ENCODE assay signal across 19 mouse cellular contexts in genomic region chr9:15318170-15318742, GRCm38 (mm10). TPM values are rescaled to one million over a fixed set of nuclear protein-coding genes. Genes with fewer than 3 reads are reported as not detected.
DNase-seq lines count a peak whose midpoint lies in the region; ATAC-seq and TF ChIP-seq lines count a peak whose summit lies in the region.
"Had no signal": no experiment of that assay in that cellular context is flagged by ENCODE, and none has a peak within 500 bp of the region (broad histone marks: within the 10 kb centered on the region; RNA-seq: fewer than 3 reads in every experiment).

No protein-coding gene starts in this region.

- no peaks in the 10 kb centered on the region for H3K9me3 ChIP-seq in intestine, embryonic 14.5 days (ENCODE audit: control insufficient read depth, low read length)
- no peaks in the 10 kb centered on the region for H3K9me3 ChIP-seq in intestine, embryonic 16.5 days (ENCODE audit: control insufficient read depth, low read length)
- H3K9me3 ChIP-seq in midbrain, embryonic 11.5 days (ENCODE audit: control insufficient read depth, low read length), result no peaks in the 10 kb centered on the region
- H3K9me3 ChIP-seq in midbrain, embryonic 10.5 days (replicated peaks), result no peaks in the 10 kb centered on the region
- no peaks in the 10 kb centered on the region for H3K9me3 ChIP-seq in G1E (replicated peaks)
- H3K9me3 ChIP-seq: heart, embryonic 12.5 days; neural tube, embryonic 12.5 days had no signal

- no peak for DNase-seq in intestine, embryonic 14.5 days (ENCODE audit: low spot score)
- no peak for DNase-seq in midbrain, embryonic 11.5 days (ENCODE audit: low spot score, missing footprints)
- DNase-seq in midbrain, embryonic 10.5 days (ENCODE audit: low spot score), result no peak
- DNase-seq in G1E (ENCODE audit: low spot score), result no peak
- no peak for DNase-seq in MN1 (ENCODE audit: low spot score)
- DNase-seq in right cerebral cortex, adult 18-20 months, result no peak
- DNase-seq: adrenal gland, postnatal 10 days; cerebellum, adult 11 months; cerebellum, postnatal 25 days; gastrocnemius, postnatal 36 days; kidney, adult 18-20 months; right cerebral cortex, postnatal 25 days; thymus, postnatal 25 days had no signal

- TF ChIP-seq CTCF in G1E (IDR thresholded peaks at IDR 0.05; ENCODE audit: low read depth, low read length), result no peak
- TF ChIP-seq CTCF in embryonic fibroblast, embryonic 13.5 days (IDR thresholded peaks at IDR 0.05; ENCODE audit: borderline replicate concordance, insufficient read depth, low read length), result no peak

- peak; percentile 40 for ATAC-seq in intestine, embryonic 14.5 days (replicated peaks; ENCODE audit: low FRiP score, low TSS enrichment, low read depth)
- no peak for ATAC-seq in intestine, embryonic 16.5 days
- ATAC-seq in midbrain, embryonic 11.5 days (ENCODE audit: low FRiP score), result 0 out of 2 replicates have a peak, but pooled peaks have one; percentile 49
- 0 out of 2 replicates have a peak, but pooled peaks have one; percentile 6 for ATAC-seq in G1E (ENCODE audit: extremely low read depth, insufficient number of reproducible peaks, low FRiP score, poor library complexity, severe bottlenecking)
- ATAC-seq: hindbrain, embryonic 16.5 days had no signal

- no peaks in the 10 kb centered on the region for H3K27me3 ChIP-seq in intestine, embryonic 14.5 days (replicated peaks; ENCODE audit: control insufficient read depth, insufficient read depth, low read length)
- H3K27me3 ChIP-seq in intestine, embryonic 16.5 days (replicated peaks; ENCODE audit: control insufficient read depth, insufficient read depth, low read length), result no peaks in the 10 kb centered on the region
- no peaks in the 10 kb centered on the region for H3K27me3 ChIP-seq in midbrain, embryonic 11.5 days (ENCODE audit: control insufficient read depth, insufficient read depth, low read length)
- no peaks in the 10 kb centered on the region for H3K27me3 ChIP-seq in midbrain, embryonic 10.5 days (ENCODE audit: low read depth, poor library complexity, severe bottlenecking)
- no peaks in the 10 kb centered on the region for H3K27me3 ChIP-seq in G1E (ENCODE audit: insufficient read depth, low read length)
- H3K27me3 ChIP-seq: heart, embryonic 12.5 days; neural tube, embryonic 12.5 days had no signal

- H3K9ac ChIP-seq in intestine, embryonic 14.5 days (ENCODE audit: low read length), result no peak overlapping the region
- H3K9ac ChIP-seq in intestine, embryonic 16.5 days (ENCODE audit: low read depth, low read length), result no peak overlapping the region
- no peak overlapping the region for H3K9ac ChIP-seq in midbrain, embryonic 11.5 days (ENCODE audit: low read length)
- H3K9ac ChIP-seq: heart, embryonic 12.5 days; liver, embryonic 14.5 days; neural tube, embryonic 12.5 days had no signal

- H3K4me3 ChIP-seq in intestine, embryonic 14.5 days (ENCODE audit: low read depth, low read length), result no peak overlapping the region
- H3K4me3 ChIP-seq in intestine, embryonic 16.5 days (ENCODE audit: low read length), result no peak overlapping the region
- no peak overlapping the region for H3K4me3 ChIP-seq in midbrain, embryonic 11.5 days (ENCODE audit: low read depth, low read length)
- no peak overlapping the region for H3K4me3 ChIP-seq in midbrain, embryonic 10.5 days
- no peak overlapping the region for H3K4me3 ChIP-seq in G1E (ENCODE audit: low read depth, low read length)
- H3K4me3 ChIP-seq in embryonic fibroblast, embryonic 13.5 days (ENCODE audit: insufficient read depth, low read length), result no peak overlapping the region
- H3K4me3 ChIP-seq: heart, embryonic 12.5 days; neural tube, embryonic 12.5 days had no signal

- H3K4me1 ChIP-seq in intestine, embryonic 14.5 days (replicated peaks; ENCODE audit: control insufficient read depth, insufficient read depth, low read length), result no peaks in the 10 kb centered on the region
- H3K4me1 ChIP-seq in intestine, embryonic 16.5 days (ENCODE audit: control insufficient read depth, insufficient read depth, low read length), result no peaks in the 10 kb centered on the region
- H3K4me1 ChIP-seq in midbrain, embryonic 11.5 days (ENCODE audit: control insufficient read depth, insufficient read depth, low read length), result no peaks in the 10 kb centered on the region
- H3K4me1 ChIP-seq in midbrain, embryonic 10.5 days, result no peaks in the 10 kb centered on the region
- peaks cover under 1% of the 10 kb centered on the region; the same call in 1 of the 2 replicates for H3K4me1 ChIP-seq in G1E (ENCODE audit: insufficient read depth, low read depth, low read length)
- H3K4me1 ChIP-seq in embryonic fibroblast, embryonic 13.5 days (ENCODE audit: control insufficient read depth, insufficient read depth, low read length), result no peaks in the 10 kb centered on the region
- H3K4me1 ChIP-seq: heart, embryonic 12.5 days; neural tube, embryonic 12.5 days had no signal

- H3K4me2 ChIP-seq in intestine, embryonic 14.5 days (ENCODE audit: low read length), result no peak overlapping the region
- no peak overlapping the region for H3K4me2 ChIP-seq in intestine, embryonic 16.5 days (ENCODE audit: low read depth, low read length)
- H3K4me2 ChIP-seq in midbrain, embryonic 11.5 days, result no peak overlapping the region
- H3K4me2 ChIP-seq: heart, embryonic 12.5 days; neural tube, embryonic 12.5 days had no signal

- peaks cover 62% of the 10 kb centered on the region for H3K36me3 ChIP-seq in intestine, embryonic 14.5 days (ENCODE audit: control insufficient read depth, insufficient read depth, low read length)
- H3K36me3 ChIP-seq in intestine, embryonic 16.5 days (ENCODE audit: control insufficient read depth, insufficient read depth, low read length), result peaks cover 20% of the 10 kb centered on the region
- peaks cover 38% of the 10 kb centered on the region for H3K36me3 ChIP-seq in midbrain, embryonic 11.5 days (ENCODE audit: control insufficient read depth, insufficient read depth, low read length)
- H3K36me3 ChIP-seq in midbrain, embryonic 10.5 days, result peaks cover 99% of the 10 kb centered on the region
- peaks cover 73% of the 10 kb centered on the region for H3K36me3 ChIP-seq in G1E (replicated peaks)

- 74% methylated on average over 2 of the region's 2 CpGs for WGBS in intestine, embryonic 14.5 days
- WGBS in intestine, embryonic 16.5 days, result 69% methylated on average over 2 of the region's 2 CpGs
- 86% methylated on average over 2 of the region's 2 CpGs for WGBS in midbrain, embryonic 11.5 days
- 89% methylated on average over 2 of the region's 2 CpGs for WGBS in midbrain, embryonic 10.5 days

- H3K27ac ChIP-seq in intestine, embryonic 14.5 days (ENCODE audit: low read depth), result no peak overlapping the region
- H3K27ac ChIP-seq in intestine, embryonic 16.5 days (ENCODE audit: low read length), result no peak overlapping the region
- no peak overlapping the region for H3K27ac ChIP-seq in midbrain, embryonic 11.5 days (ENCODE audit: low read depth, low read length)
- no peak overlapping the region for H3K27ac ChIP-seq in midbrain, embryonic 10.5 days (replicated peaks)
- no peak overlapping the region for H3K27ac ChIP-seq in embryonic fibroblast, embryonic 13.5 days (ENCODE audit: insufficient read depth, low read length)
- H3K27ac ChIP-seq: liver, embryonic 14.5 days; neural tube, embryonic 12.5 days had no signal

- 0 out of 2 replicates have a peak, but pooled peaks have one; percentile 3 for TF ChIP-seq POLR2A in embryonic fibroblast, embryonic 13.5 days (IDR thresholded peaks at IDR 0.05; ENCODE audit: low read depth, low read length)

RNA-seq across cellular contexts. Expression of gene 4931406C07Rik, which starts 12.0 kb away (rescaled TPM):
- polyA plus RNA-seq in intestine, embryonic 14.5 days (2014; fragmentation: Nextera tagmentation; extraction: Ambion mirVana), result 7.3 and 8.3 TPM in 2 replicates
- polyA plus RNA-seq in intestine, embryonic 16.5 days (2015; fragmentation: Nextera tagmentation; extraction: Ambion mirVana), result 8.5 and 9.3 TPM in 2 replicates
- 5.3 and 5.4 TPM in 2 replicates for polyA plus RNA-seq in midbrain, embryonic 11.5 days (2014; fragmentation: Nextera tagmentation; extraction: Ambion mirVana)
- polyA plus RNA-seq in midbrain, embryonic 10.5 days (2016; fragmentation: Nextera tagmentation; extraction: Ambion mirVana), result 5.3 and 7.8 TPM in 2 replicates
- total RNA-seq in G1E (2014; fragmentation: Nextera tagmentation) (26.9 and 28.0 TPM in 2 replicates), G1E (2017) (10.0 and 12.8 TPM in 2 replicates)
- polyA plus RNA-seq in G1E (2012), result 1.6 and 1.8 TPM in 2 replicates
- polyA plus RNA-seq in embryonic fibroblast, embryonic 13.5 days (2011; ENCODE audit: insufficient read length, low read depth, missing spikeins), result 40.8 and 51.0 TPM in 2 replicates

RNA-seq across cellular contexts. Expression of gene Taf1d, which starts 12.2 kb away (rescaled TPM):
- 85.9 and 87.5 TPM in 2 replicates for polyA plus RNA-seq in intestine, embryonic 14.5 days (2014; fragmentation: Nextera tagmentation; extraction: Ambion mirVana)
- polyA plus RNA-seq in intestine, embryonic 16.5 days (2015; fragmentation: Nextera tagmentation; extraction: Ambion mirVana), result 53.0 and 56.9 TPM in 2 replicates
- 67.9 and 68.3 TPM in 2 replicates for polyA plus RNA-seq in midbrain, embryonic 11.5 days (2014; fragmentation: Nextera tagmentation; extraction: Ambion mirVana)
- 69.7 and 88.3 TPM in 2 replicates for polyA plus RNA-seq in midbrain, embryonic 10.5 days (2016; fragmentation: Nextera tagmentation; extraction: Ambion mirVana)
- total RNA-seq in G1E (2014; fragmentation: Nextera tagmentation) (250 and 268 TPM in 2 replicates), G1E (2017) (657 and 752 TPM in 2 replicates)
- 12.9 and 17.9 TPM in 2 replicates for polyA plus RNA-seq in G1E (2012)
- 159 and 173 TPM in 2 replicates for polyA plus RNA-seq in embryonic fibroblast, embryonic 13.5 days (2011; ENCODE audit: insufficient read length, low read depth, missing spikeins)

RNA-seq across cellular contexts. Expression of gene Med17, which starts 38.5 kb away (rescaled TPM):
- 38.6 and 40.8 TPM in 2 replicates for polyA plus RNA-seq in intestine, embryonic 14.5 days (2014; fragmentation: Nextera tagmentation; extraction: Ambion mirVana)
- polyA plus RNA-seq in intestine, embryonic 16.5 days (2015; fragmentation: Nextera tagmentation; extraction: Ambion mirVana), result 26.6 and 27.4 TPM in 2 replicates
- polyA plus RNA-seq in midbrain, embryonic 11.5 days (2014; fragmentation: Nextera tagmentation; extraction: Ambion mirVana), result 47.4 and 48.9 TPM in 2 replicates
- 38.4 and 42.4 TPM in 2 replicates for polyA plus RNA-seq in midbrain, embryonic 10.5 days (2016; fragmentation: Nextera tagmentation; extraction: Ambion mirVana)
- 28.9 and 38.2 TPM in 2 replicates for total RNA-seq in G1E (2014; fragmentation: Nextera tagmentation)
- 56.3 and 59.6 TPM in 2 replicates for total RNA-seq in G1E (2017)
- 15.7 and 17.0 TPM in 2 replicates for polyA plus RNA-seq in G1E (2012)
- 45.7 and 49.6 TPM in 2 replicates for polyA plus RNA-seq in embryonic fibroblast, embryonic 13.5 days (2011; ENCODE audit: insufficient read length, low read depth, missing spikeins)

RNA-seq across cellular contexts. Expression of gene Cep295, which starts 39.3 kb away (rescaled TPM):
- polyA plus RNA-seq in intestine, embryonic 14.5 days (2014; fragmentation: Nextera tagmentation; extraction: Ambion mirVana), result 17.3 and 23.4 TPM in 2 replicates
- polyA plus RNA-seq in intestine, embryonic 16.5 days (2015; fragmentation: Nextera tagmentation; extraction: Ambion mirVana), result 8.0 and 9.6 TPM in 2 replicates
- 21.6 and 23.0 TPM in 2 replicates for polyA plus RNA-seq in midbrain, embryonic 11.5 days (2014; fragmentation: Nextera tagmentation; extraction: Ambion mirVana)
- 21.1 and 22.5 TPM in 2 replicates for polyA plus RNA-seq in midbrain, embryonic 10.5 days (2016; fragmentation: Nextera tagmentation; extraction: Ambion mirVana)
- total RNA-seq in G1E (2014; fragmentation: Nextera tagmentation) (158 and 168 TPM in 2 replicates), G1E (2017) (76.0 and 79.0 TPM in 2 replicates)
- 4.4 and 5.8 TPM in 2 replicates for polyA plus RNA-seq in G1E (2012)
- polyA plus RNA-seq in embryonic fibroblast, embryonic 13.5 days (2011; ENCODE audit: insufficient read length, low read depth, missing spikeins), result 25.6 and 27.7 TPM in 2 replicates
